Mouse (Mus musculus) cortical plate, adult 2 months (tissue): ENCODE results near the gene 2410002F23Rik.

ENCODE experiments used
- CTCF ChIP-seq: fragments of 200-500 bp; IDR thresholded peaks from 2 replicates; pipeline ENCODE4 v1.5.1; 2011; ENCODE audit warnings: mild to moderate bottlenecking, control low read depth, low read length; ENCODE audit not compliant: insufficient read depth; ENCODE audit errors: extremely low read depth
- POLR2A ChIP-seq: fragments of 200-500 bp; IDR thresholded peaks from 2 replicates; pipeline ENCODE4 v1.6.1; 2011; ENCODE audit warnings: mild to moderate bottlenecking, low read length, control low read depth; ENCODE audit not compliant: insufficient read depth; ENCODE audit errors: extremely low read depth

- TF ChIP-seq POLR2A (no peak), CTCF (no peak)
Observed at GRCm38 (mm10) chr7:44291418-44291817, 44.9 kb downstream of the 2410002F23Rik start.
